Mouse (Mus musculus) cerebellum, adult 2 months (tissue): ENCODE measurements around the gene Map4.

Source experiments
- CTCF ChIP-seq: fragments of 200-500 bp; IDR thresholded peaks from 2 replicates; pipeline ENCODE4 v1.5.1; 2011; ENCODE audit warnings: low read depth, mild to moderate bottlenecking, control low read depth, low read length, moderate library complexity, borderline replicate concordance; ENCODE audit not compliant: insufficient read depth
- POLR2A ChIP-seq: fragments of 200-500 bp; IDR thresholded peaks from 2 replicates; pipeline ENCODE4 v1.6.1; 2011; ENCODE audit warnings: low read length, control low read depth, borderline replicate concordance; ENCODE audit not compliant: insufficient read depth

GRCm38 (mm10) chr9:109886259-109886658 lies 45.0 kb upstream of the Map4 start:
- TF ChIP-seq CTCF = no peak
- TF ChIP-seq POLR2A = no peak
